Mouse (Mus musculus): ENCODE measurements around the gene Tbxas1.

GRCm38 (mm10) chr6:39021909-39022308 is 146.7 kb downstream of the Tbxas1 start:
- TF ChIP-seq CTCF (IDR thresholded peaks at IDR 0.05; ENCODE audit: low read depth) (no peak), EP300 (optimal IDR thresholded peaks at IDR 0.05) (no peak)
